Mouse (Mus musculus) midbrain, postnatal 0 days (tissue): ENCODE measurements around the gene Hyal5. TPM values are rescaled to one million over a fixed set of nuclear protein-coding genes. Genes with fewer than 3 reads are reported as not detected.

Experiments used
- ATAC-seq: fragments of 200-750 bp; cut with Nextera tagmentation; 2 replicates; pipeline ENCODE4 v1.8.0; 2017; ENCODE audit warnings: moderate number of reproducible peaks, mild to moderate bottlenecking, moderate TSS enrichment, moderate library complexity; ENCODE audit not compliant: low FRiP score
- DNase-seq: peaks from one replicate; pipeline ENCODE4 v3.0.0-alpha.2; 2015; ENCODE audit warnings: low spot score
- H3K27ac ChIP-seq: fragments of 300-500 bp; sonication (generic); 2 replicates; pipeline ENCODE4 v1.5.1; 2014; ENCODE audit warnings: low read depth, mild to moderate bottlenecking, low read length, mixed read lengths
- H3K27me3 ChIP-seq: fragments of 300-500 bp; sonication (generic); 2 replicates; pipeline ENCODE4 v1.6.1; 2014; ENCODE audit warnings: low read length, control low read depth, mixed read lengths; ENCODE audit not compliant: insufficient read depth
- H3K36me3 ChIP-seq: fragments of 300-500 bp; sonication (generic); 2 replicates; pipeline ENCODE4 v1.6.1; 2014; ENCODE audit warnings: low read length, control low read depth, mixed read lengths; ENCODE audit not compliant: insufficient read depth
- H3K4me1 ChIP-seq: fragments of 300-500 bp; sonication (generic); 2 replicates; pipeline ENCODE4 v1.6.1; 2014; ENCODE audit warnings: mild to moderate bottlenecking, control low read depth, antibody characterized with exemption, low read length, mixed read lengths; ENCODE audit not compliant: insufficient read depth
- H3K4me2 ChIP-seq: fragments of 300-500 bp; sonication (generic); 2 replicates; pipeline ENCODE4 v1.6.1; 2014; ENCODE audit warnings: low read depth, mild to moderate bottlenecking, low read length, mixed read lengths; ENCODE audit not compliant: poor library complexity, severe bottlenecking
- H3K4me3 ChIP-seq: fragments of 300-500 bp; sonication (generic); 2 replicates; pipeline ENCODE4 v1.5.1; 2014; ENCODE audit warnings: low read depth, mild to moderate bottlenecking, low read length, moderate library complexity
- H3K9ac ChIP-seq: fragments of 300-500 bp; sonication (generic); replicated peaks from 2 replicates; pipeline ENCODE4 v1.6.1; 2014; ENCODE audit warnings: mild to moderate bottlenecking, low read length, moderate library complexity, mixed read lengths; ENCODE audit not compliant: poor library complexity, severe bottlenecking
- H3K9me3 ChIP-seq: fragments of 300-500 bp; sonication (generic); 2 replicates; pipeline ENCODE4 v1.6.1; 2016; ENCODE audit warnings: low read length, control low read depth
- CTCF ChIP-seq: IDR thresholded peaks from 2 replicates; pipeline ENCODE4 v1.5.1; 2016; ENCODE audit warnings: antibody characterized with exemption, mild to moderate bottlenecking
- WGBS: fragments of 180-500 bp; shearing (Covaris S2); extraction: QIAGEN DNeasy Blood & Tissue Kit; methylation state at CpG from one replicate; pipeline ENCODE4 v1.1.7; 2014; 5-methylcytosine and 5-hydroxymethylcytosine counted together
- polyA plus RNA-seq: library from polyadenylated mRNA; unstranded; fragments of >200 nt; fragmentation: Nextera tagmentation; extraction: Ambion mirVana; gene quantifications from 2 replicates; pipeline ENCODE4 v1.2.1, GENCODE M21; 2015
- total RNA-seq: library from RNA; depleted of rRNA; stranded (reverse); fragments of >200 nt; gene quantifications from 2 replicates; pipeline ENCODE4 v1.2.3, GENCODE M21; 2014; rRNA removed

Hyal5 gene
- total and polyA plus RNA-seq, 2 experiments from 2014 or later = not detected

- DNase-seq (no peak), ATAC-seq (no peak)
- no peaks in the 10 kb centered on the region for H3K27me3 ChIP-seq
- H3K4me1 ChIP-seq = no peaks in the 10 kb centered on the region
- no peak overlapping the region for H3K9ac ChIP-seq
- H3K36me3 ChIP-seq = no peaks in the 10 kb centered on the region
- no peak overlapping the region for H3K4me3 ChIP-seq
- TF ChIP-seq CTCF = no peak
- H3K4me2 ChIP-seq = no peak overlapping the region
- no peaks in the 10 kb centered on the region for H3K9me3 ChIP-seq
- H3K27ac ChIP-seq = no peak overlapping the region
- WGBS = 76% methylated on average over 3 of the region's 3 CpGs
Measured at GRCm38 (mm10) chr6:24905101-24905500, 47.3 kb downstream of the Hyal5 start.

GRCm38 (mm10) chr6:24907824-24908223, 50.0 kb downstream of the Hyal5 start:
- Histone ChIP-seq H3K4me1 (no peaks in the 10 kb centered on the region), H3K36me3 (no peaks in the 10 kb centered on the region), H3K27me3 (no peaks in the 10 kb centered on the region), H3K9ac (no peak overlapping the region), H3K4me3 (no peak overlapping the region), H3K4me2 (no peak overlapping the region), H3K27ac (no peak overlapping the region), H3K9me3 (no peaks in the 10 kb centered on the region)
- DNase-seq (no peak), ATAC-seq (no peak)
- 94% methylated on average over 2 of the region's 2 CpGs for WGBS
- no peak for TF ChIP-seq CTCF

- WGBS = 75% methylated on average over 2 of the region's 2 CpGs
- no peak overlapping the region for H3K9ac ChIP-seq
- DNase-seq = no peak
- no peaks in the 10 kb centered on the region for H3K36me3 ChIP-seq
- no peaks in the 10 kb centered on the region for H3K27me3 ChIP-seq
- no peaks in the 10 kb centered on the region for H3K9me3 ChIP-seq
- no peak overlapping the region for H3K4me2 ChIP-seq
- no peak overlapping the region for H3K4me3 ChIP-seq
- no peak overlapping the region for H3K27ac ChIP-seq
- no peaks in the 10 kb centered on the region for H3K4me1 ChIP-seq
- no peak for TF ChIP-seq CTCF
- no peak for ATAC-seq
Measured at GRCm38 (mm10) chr6:24910016-24910727, 52.4 kb downstream of the Hyal5 start.

- H3K9me3 ChIP-seq = no peaks in the 10 kb centered on the region
- no peak for DNase-seq
- no peak overlapping the region for H3K9ac ChIP-seq
- H3K4me2 ChIP-seq = no peak overlapping the region
- no peak for TF ChIP-seq CTCF
- no peaks in the 10 kb centered on the region for H3K36me3 ChIP-seq
- H3K27ac ChIP-seq = no peak overlapping the region
- no peak for ATAC-seq
- no peaks in the 10 kb centered on the region for H3K27me3 ChIP-seq
- no peaks in the 10 kb centered on the region for H3K4me1 ChIP-seq
- no peak overlapping the region for H3K4me3 ChIP-seq
Measured at GRCm38 (mm10) chr6:24910728-24911105, 52.9 kb downstream of the Hyal5 start.

GRCm38 (mm10) chr6:24913591-24913990, 55.8 kb downstream of the Hyal5 start:
- no peak overlapping the region for H3K4me3 ChIP-seq
- H3K36me3 ChIP-seq = no peaks in the 10 kb centered on the region
- H3K4me2 ChIP-seq = no peak overlapping the region
- WGBS = 90% methylated on average over 2 of the region's 2 CpGs
- H3K9ac ChIP-seq = no peak overlapping the region
- DNase-seq = no peak
- no peak for TF ChIP-seq CTCF
- H3K27me3 ChIP-seq = no peaks in the 10 kb centered on the region
- no peaks in the 10 kb centered on the region for H3K9me3 ChIP-seq
- no peak for ATAC-seq
- no peak overlapping the region for H3K27ac ChIP-seq
- H3K4me1 ChIP-seq = no peaks in the 10 kb centered on the region

- Histone ChIP-seq H3K9ac (no peak overlapping the region), H3K27me3 (no peaks in the 10 kb centered on the region), H3K4me1 (no peaks in the 10 kb centered on the region), H3K4me3 (no peak overlapping the region), H3K27ac (no peak overlapping the region), H3K4me2 (no peak overlapping the region), H3K9me3 (no peaks in the 10 kb centered on the region), H3K36me3 (no peaks in the 10 kb centered on the region)
- DNase-seq (no peak), ATAC-seq (no peak)
- 89% methylated on average over 11 of the region's 11 CpGs for WGBS
- no peak for TF ChIP-seq CTCF
Measured at GRCm38 (mm10) chr6:24925076-24925785, 67.4 kb downstream of the Hyal5 start.

Other genes starting within 250 kb of the Hyal5 start
- gene Wasl, start 193.0 kb upstream of the Hyal5 start, total RNA-seq = 21.4 and 26.2 TPM in 2 replicates
- gene Wasl, start 193.0 kb upstream of the Hyal5 start, polyA plus RNA-seq = 46.8 and 55.2 TPM in 2 replicates
- not detected in 2 replicates for gene Hyal6, start 124.8 kb upstream of the Hyal5 start, total RNA-seq
- gene Hyal6, start 124.8 kb upstream of the Hyal5 start, polyA plus RNA-seq = not detected in 2 replicates
- gene Hyal4, start 109.7 kb upstream of the Hyal5 start, total RNA-seq = not detected in 2 replicates
- gene Hyal4, start 109.7 kb upstream of the Hyal5 start, polyA plus RNA-seq = not detected in 2 replicates
- not detected in 2 replicates for gene Spam1, start 66.8 kb upstream of the Hyal5 start, total RNA-seq
- gene Spam1, start 66.8 kb upstream of the Hyal5 start, polyA plus RNA-seq = not detected in 2 replicates
- gene Tmem229a, start 98.3 kb downstream of the Hyal5 start, total RNA-seq = 20.8 and 21.1 TPM in 2 replicates
- gene Tmem229a, start 98.3 kb downstream of the Hyal5 start, polyA plus RNA-seq = 5.1 and 5.7 TPM in 2 replicates